Comparison of ENCODE assay signal across 8 mouse cellular contexts in genomic region chr14:54412629-54413170, GRCm38 (mm10). TPM values are rescaled to one million over a fixed set of nuclear protein-coding genes. Genes with fewer than 3 reads are reported as not detected.
A peak's percentile ranks its signal among the peaks of the same experiment; 100 is the strongest.
DNase-seq lines count a peak whose midpoint lies in the region; ATAC-seq and TF ChIP-seq lines count a peak whose summit lies in the region.

No protein-coding gene starts in this region.

- H3K4me1 ChIP-seq in embryonic facial prominence, embryonic 11.5 days (ENCODE audit: control insufficient read depth, insufficient read depth, low read length) = peaks cover 4% of the 10 kb centered on the region
- no peaks in the 10 kb centered on the region; the same call in 1 of the 2 replicates for H3K4me1 ChIP-seq in intestine, postnatal 0 days (replicated peaks; ENCODE audit: control insufficient read depth, insufficient read depth, low read length)
- H3K4me1 ChIP-seq in lung, embryonic 14.5 days (ENCODE audit: insufficient read depth) = peaks cover 31% of the 10 kb centered on the region

- H3K9ac ChIP-seq in embryonic facial prominence, embryonic 11.5 days (replicated peaks; ENCODE audit: low read length) = no peak overlapping the region; the same call in 1 of the 2 replicates
- peak overlapping the region; percentile 5; the same call in 1 of the 2 replicates for H3K9ac ChIP-seq in intestine, postnatal 0 days (ENCODE audit: low read depth, low read length)
- peak overlapping the region; percentile 4; the same call in 1 of the 2 replicates for H3K9ac ChIP-seq in lung, embryonic 14.5 days

- no peak overlapping the region for H3K4me3 ChIP-seq in embryonic facial prominence, embryonic 11.5 days (ENCODE audit: low read depth, low read length)
- H3K4me3 ChIP-seq in intestine, postnatal 0 days (ENCODE audit: low read depth, low read length) = no peak overlapping the region
- H3K4me3 ChIP-seq in lung, embryonic 14.5 days (ENCODE audit: low read depth, low read length) = no peak overlapping the region

- 37% methylated on average over 2 of the region's 2 CpGs for WGBS in embryonic facial prominence, embryonic 11.5 days
- WGBS in intestine, postnatal 0 days = 56% methylated on average over 2 of the region's 2 CpGs
- WGBS in lung, embryonic 14.5 days = 53% methylated on average over 2 of the region's 2 CpGs

- H3K36me3 ChIP-seq in embryonic facial prominence, embryonic 11.5 days (replicated peaks; ENCODE audit: control insufficient read depth, insufficient read depth, low read depth, low read length) = no peaks in the 10 kb centered on the region
- no peaks in the 10 kb centered on the region for H3K36me3 ChIP-seq in intestine, postnatal 0 days (ENCODE audit: control insufficient read depth, insufficient read depth)
- H3K36me3 ChIP-seq in lung, embryonic 14.5 days (ENCODE audit: insufficient read depth) = no peaks in the 10 kb centered on the region

- no peak for ATAC-seq in embryonic facial prominence, embryonic 11.5 days (replicated peaks; ENCODE audit: insufficient number of reproducible peaks, low FRiP score, low TSS enrichment, low read depth)
- ATAC-seq in intestine, postnatal 0 days = no peak
- ATAC-seq in lung, embryonic 14.5 days (ENCODE audit: insufficient read depth) = no peak

- peaks cover 10% of the 10 kb centered on the region; the same call in 1 of the 2 replicates for H3K27me3 ChIP-seq in embryonic facial prominence, embryonic 11.5 days (ENCODE audit: control insufficient read depth, insufficient read depth, low read length)
- H3K27me3 ChIP-seq in intestine, postnatal 0 days (replicated peaks; ENCODE audit: control insufficient read depth, insufficient read depth, low read length) = no peaks in the 10 kb centered on the region
- H3K27me3 ChIP-seq in lung, embryonic 14.5 days (ENCODE audit: insufficient read depth, low read length) = no peaks in the 10 kb centered on the region

- DNase-seq in cerebellum, postnatal 14 days = peak; percentile 59 to 70
- DNase-seq in cerebellum, adult 11-12 months = no peak
- peak; percentile 42 to 70 for DNase-seq in right cerebral cortex, adult 2 months (ENCODE audit: low spot score in 2 of 2)
- DNase-seq in right cerebral cortex, postnatal 25 days = no peak
- peak; percentile 71 for DNase-seq in embryonic facial prominence, embryonic 11.5 days (ENCODE audit: low spot score)
- peak; percentile 84 for DNase-seq in lung, embryonic 14.5 days
- DNase-seq in thymus, postnatal 14 days = peak; percentile 58

- no peak overlapping the region for H3K27ac ChIP-seq in embryonic facial prominence, embryonic 11.5 days (replicated peaks; ENCODE audit: low read depth, low read length)
- peak overlapping the region; percentile 16; the same call in 1 of the 2 replicates for H3K27ac ChIP-seq in intestine, postnatal 0 days (ENCODE audit: low read depth, low read length)
- H3K27ac ChIP-seq in lung, embryonic 14.5 days (ENCODE audit: low read depth) = no peak overlapping the region

- no peaks in the 10 kb centered on the region for H3K9me3 ChIP-seq in embryonic facial prominence, embryonic 11.5 days (replicated peaks; ENCODE audit: control insufficient read depth, low read length)
- no peaks in the 10 kb centered on the region for H3K9me3 ChIP-seq in intestine, postnatal 0 days (ENCODE audit: control insufficient read depth)
- H3K9me3 ChIP-seq in lung, embryonic 14.5 days (ENCODE audit: low read depth, low read length) = no peaks in the 10 kb centered on the region

- H3K4me2 ChIP-seq in embryonic facial prominence, embryonic 11.5 days (ENCODE audit: low read depth, low read length) = no peak overlapping the region
- peak overlapping the region; percentile 33; the same call in 1 of the 2 replicates for H3K4me2 ChIP-seq in intestine, postnatal 0 days (replicated peaks; ENCODE audit: low read depth)
- peak overlapping the region; percentile 56; the same call in 1 of the 2 replicates for H3K4me2 ChIP-seq in lung, embryonic 14.5 days

- peak; percentile 97 for TF ChIP-seq CTCF in intestine, postnatal 0 days (IDR thresholded peaks at IDR 0.05; ENCODE audit: low read depth)
- TF ChIP-seq CTCF in lung, embryonic 14.5 days (IDR thresholded peaks at IDR 0.05; ENCODE audit: low read depth) = peak; percentile 91

RNA-seq across cellular contexts. Expression of gene Slc7a7, which starts 4.9 kb away (rescaled TPM):
- 2.9 and 4.6 TPM in 2 replicates for polyA plus RNA-seq in embryonic facial prominence, embryonic 11.5 days (2014; fragmentation: Nextera tagmentation; extraction: Ambion mirVana)
- polyA plus RNA-seq in intestine, postnatal 0 days (2015; fragmentation: Nextera tagmentation; extraction: Ambion mirVana) = 188 TPM in 2 replicates
- 7.4 and 7.6 TPM in 2 replicates for polyA plus RNA-seq in lung, embryonic 14.5 days (2014; fragmentation: Nextera tagmentation; extraction: Ambion mirVana)

RNA-seq across cellular contexts. Expression of gene Mrpl52, which starts 14.0 kb away (rescaled TPM):
- polyA plus RNA-seq in embryonic facial prominence, embryonic 11.5 days (2014; fragmentation: Nextera tagmentation; extraction: Ambion mirVana) = 214 and 235 TPM in 2 replicates
- polyA plus RNA-seq in intestine, postnatal 0 days (2015; fragmentation: Nextera tagmentation; extraction: Ambion mirVana) = 300 and 317 TPM in 2 replicates
- 274 and 280 TPM in 2 replicates for polyA plus RNA-seq in lung, embryonic 14.5 days (2014; fragmentation: Nextera tagmentation; extraction: Ambion mirVana)

RNA-seq across cellular contexts. Expression of gene Mmp14, which starts 18.7 kb away (rescaled TPM):
- polyA plus RNA-seq in embryonic facial prominence, embryonic 11.5 days (2014; fragmentation: Nextera tagmentation; extraction: Ambion mirVana) = 91.1 and 93.2 TPM in 2 replicates
- polyA plus RNA-seq in intestine, postnatal 0 days (2015; fragmentation: Nextera tagmentation; extraction: Ambion mirVana) = 49.4 and 53.7 TPM in 2 replicates
- polyA plus RNA-seq in lung, embryonic 14.5 days (2014; fragmentation: Nextera tagmentation; extraction: Ambion mirVana) = 182 and 187 TPM in 2 replicates

RNA-seq across cellular contexts. Expression of gene Lrp10, which starts 51.2 kb away (rescaled TPM):
- polyA plus RNA-seq in embryonic facial prominence, embryonic 11.5 days (2014; fragmentation: Nextera tagmentation; extraction: Ambion mirVana) = 13.9 and 16.2 TPM in 2 replicates
- polyA plus RNA-seq in intestine, postnatal 0 days (2015; fragmentation: Nextera tagmentation; extraction: Ambion mirVana) = 105 and 108 TPM in 2 replicates
- 46.1 and 46.2 TPM in 2 replicates for polyA plus RNA-seq in lung, embryonic 14.5 days (2014; fragmentation: Nextera tagmentation; extraction: Ambion mirVana)

RNA-seq across cellular contexts. Expression of gene Oxa1l, which starts 52.1 kb away (rescaled TPM):
- 46.2 and 49.9 TPM in 2 replicates for polyA plus RNA-seq in embryonic facial prominence, embryonic 11.5 days (2014; fragmentation: Nextera tagmentation; extraction: Ambion mirVana)
- 35.5 and 36.4 TPM in 2 replicates for polyA plus RNA-seq in intestine, postnatal 0 days (2015; fragmentation: Nextera tagmentation; extraction: Ambion mirVana)
- polyA plus RNA-seq in lung, embryonic 14.5 days (2014; fragmentation: Nextera tagmentation; extraction: Ambion mirVana) = 51.2 and 53.5 TPM in 2 replicates

Comparison
In these comparisons a context has a peak if more than half of its experiments do, and no peak if none do; other contexts are left out.
1. DNase-seq: peak in cerebellum, postnatal 14 days (2 of 2), right cerebral cortex, adult 2 months (2 of 2), embryonic facial prominence, embryonic 11.5 days (single experiment), lung, embryonic 14.5 days (single experiment) and thymus, postnatal 14 days (single experiment); none in cerebellum, adult 11-12 months (single experiment) and right cerebral cortex, postnatal 25 days (single experiment).
2. RNA of gene Slc7a7, which starts 4.9 kb away (polyA plus RNA-seq): 188 TPM in intestine, postnatal 0 days; 7.4 to 7.6 TPM in lung, embryonic 14.5 days and 2.9 to 4.6 TPM in embryonic facial prominence, embryonic 11.5 days; every median in the first group is over 10 times any median in the second.